Mouse (Mus musculus): ENCODE results near the gene Trim21.

DNA sequence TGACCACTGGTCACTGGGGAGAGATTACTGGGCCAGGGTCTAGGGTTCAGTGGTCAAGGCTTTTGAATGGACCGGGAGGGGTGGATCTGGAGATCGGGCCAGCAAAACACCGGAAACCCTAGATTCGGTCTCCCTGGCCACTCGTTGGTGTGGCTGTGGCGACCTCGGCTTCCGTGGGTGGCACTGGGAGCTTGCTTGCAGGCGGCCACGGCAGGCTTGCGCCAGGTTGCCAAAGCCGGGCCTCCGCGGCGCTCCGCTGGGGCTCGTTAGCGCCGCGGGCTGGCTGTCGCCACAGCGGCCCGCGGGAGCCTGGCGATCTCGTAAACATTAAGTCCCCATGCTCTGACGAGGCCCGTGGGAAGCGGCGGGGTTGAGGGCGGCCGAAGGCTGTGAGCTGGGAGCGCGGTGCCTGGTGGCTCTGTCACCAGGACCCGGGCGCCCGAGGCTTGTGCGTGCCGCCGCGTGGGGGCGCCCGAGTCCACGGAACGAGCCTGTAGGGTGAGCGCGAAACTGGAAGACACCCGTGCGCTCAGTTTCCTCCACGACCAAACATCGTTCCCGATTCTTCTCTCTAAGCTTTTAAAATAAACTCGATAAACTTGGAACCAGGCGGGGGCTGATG is 52.4 kb downstream of the Trim21 start:
- TF ChIP-seq CTCF (IDR thresholded peaks at IDR 0.05; ENCODE audit: low read depth, low read length) (peak; percentile 83), POLR2A (IDR thresholded peaks at IDR 0.05; ENCODE audit: borderline replicate concordance, low read depth, low read length) (no peak)
